In the genomic region with DNA sequence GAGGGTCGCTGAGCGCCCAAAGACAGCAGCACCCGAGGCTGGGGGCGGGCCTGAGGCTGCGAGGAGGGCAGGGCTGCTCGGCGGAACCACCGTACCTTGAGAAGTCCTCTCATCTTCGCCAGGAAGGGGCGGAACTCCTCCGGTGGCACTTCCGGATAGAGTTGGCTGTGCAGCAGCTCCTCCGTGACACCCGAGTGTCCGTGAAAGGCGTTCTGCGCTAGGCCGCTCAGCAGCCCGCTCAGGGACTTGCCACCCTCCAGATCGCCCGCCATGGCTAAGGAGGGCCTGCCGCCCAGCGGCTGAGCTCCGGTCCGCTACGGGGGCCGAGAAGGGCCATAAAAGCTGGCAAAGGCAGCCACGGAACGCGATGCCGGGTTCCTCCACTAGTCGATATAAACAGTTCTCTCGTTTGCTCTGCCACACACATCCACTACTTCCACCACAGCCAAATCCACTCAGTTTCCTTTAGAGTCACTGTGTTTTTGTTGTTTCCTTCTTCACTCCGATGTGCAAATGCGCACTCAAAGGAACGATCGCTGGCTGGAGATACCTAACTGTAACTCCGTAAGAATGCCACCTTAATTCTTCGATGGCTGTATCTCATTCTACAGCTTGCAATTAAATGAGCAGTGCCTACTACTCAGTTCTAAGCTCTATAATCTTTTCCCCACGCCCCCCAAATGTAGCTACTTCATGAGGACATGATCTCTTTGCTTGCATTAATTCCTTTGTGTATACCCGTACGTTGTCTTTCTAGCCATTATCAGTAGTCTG, we compare ENCODE assay signal across 8 mouse cellular contexts. TPM values are rescaled to one million over a fixed set of nuclear protein-coding genes. Genes with fewer than 3 reads are reported as not detected.
DNase-seq lines count a peak whose midpoint lies in the region; ATAC-seq lines count a peak whose summit lies in the region.

A gene (minus strand): TSS at position 107 of the 774 bp plus-strand sequence.
A gene (minus strand): TSS at position 399 of the 774 bp plus-strand sequence.

- H3K9me3 ChIP-seq in heart, embryonic 13.5 days: no peaks in the 10 kb centered on the region
- no peaks in the 10 kb centered on the region for H3K9me3 ChIP-seq in liver, embryonic 13.5 days (replicated peaks)
- no peaks in the 10 kb centered on the region for H3K9me3 ChIP-seq in stomach, embryonic 16.5 days (replicated peaks; ENCODE audit: control insufficient read depth, low read length)

- H3K27me3 ChIP-seq in heart, embryonic 13.5 days (replicated peaks): no peaks in the 10 kb centered on the region
- no peaks in the 10 kb centered on the region for H3K27me3 ChIP-seq in liver, embryonic 13.5 days
- no peaks in the 10 kb centered on the region for H3K27me3 ChIP-seq in stomach, embryonic 16.5 days (ENCODE audit: control insufficient read depth, insufficient read depth, low read length)

- DNase-seq in CD4-positive helper T cell, adult 2 months (ENCODE audit: low read depth, low spot score): peak; percentile 96
- peak; percentile 83 for DNase-seq in brain, embryonic 18.5 days (ENCODE audit: low read depth, low spot score)
- peak; percentile 99 for DNase-seq in kidney, postnatal 10 days
- DNase-seq in liver, embryonic 13.5 days: peak; percentile 90
- peak; percentile 95 for DNase-seq in neural tube, embryonic 10.5 days (ENCODE audit: extremely low spot score, low spot score)

- ATAC-seq in erythroid progenitor cell, adult 5-6 weeks (replicated peaks; ENCODE audit: low FRiP score, poor library complexity, severe bottlenecking): peak; percentile 87
- ATAC-seq in heart, embryonic 13.5 days (ENCODE audit: extremely low read depth, insufficient number of reproducible peaks, low FRiP score, low TSS enrichment): peak; percentile 87
- ATAC-seq in liver, embryonic 13.5 days (ENCODE audit: low read depth): peak; percentile 91
- peak; percentile 91 for ATAC-seq in stomach, embryonic 16.5 days (ENCODE audit: insufficient read depth, low FRiP score)

- H3K27ac ChIP-seq in heart, embryonic 13.5 days (replicated peaks): peak within 1 kb of the TSS; percentile 97
- H3K27ac ChIP-seq in liver, embryonic 13.5 days: peak within 1 kb of the TSS; percentile 96
- peak within 1 kb of the TSS; percentile 96 for H3K27ac ChIP-seq in stomach, embryonic 16.5 days (ENCODE audit: low read length)

- H3K4me2 ChIP-seq in heart, embryonic 13.5 days: peak within 1 kb of the TSS; percentile 76
- peak within 1 kb of the TSS; percentile 86 for H3K4me2 ChIP-seq in liver, embryonic 13.5 days
- H3K4me2 ChIP-seq in stomach, embryonic 16.5 days (ENCODE audit: low read depth, low read length): peak within 1 kb of the TSS; percentile 75

- H3K36me3 ChIP-seq in heart, embryonic 13.5 days: peaks cover 19% of the 10 kb centered on the region
- H3K36me3 ChIP-seq in liver, embryonic 13.5 days: peaks cover 19% of the 10 kb centered on the region
- H3K36me3 ChIP-seq in stomach, embryonic 16.5 days (ENCODE audit: control insufficient read depth, insufficient read depth, low read length): no peaks in the 10 kb centered on the region

- WGBS in heart, embryonic 13.5 days: 3% methylated on average over 42 of the region's 42 CpGs
- WGBS in liver, embryonic 13.5 days (ENCODE audit: insufficient replicate concordance): 2% methylated on average over 42 of the region's 42 CpGs
- WGBS in stomach, embryonic 16.5 days: 2% methylated on average over 42 of the region's 42 CpGs

- peaks cover 15% of the 10 kb centered on the region for H3K4me1 ChIP-seq in heart, embryonic 13.5 days
- H3K4me1 ChIP-seq in liver, embryonic 13.5 days (replicated peaks): peaks cover 38% of the 10 kb centered on the region
- H3K4me1 ChIP-seq in stomach, embryonic 16.5 days (ENCODE audit: control insufficient read depth, insufficient read depth, low read length): peaks cover 19% of the 10 kb centered on the region

- H3K9ac ChIP-seq in heart, embryonic 13.5 days: peak within 1 kb of the TSS; percentile 82
- H3K9ac ChIP-seq in liver, embryonic 13.5 days: peak within 1 kb of the TSS; percentile 80
- H3K9ac ChIP-seq in stomach, embryonic 16.5 days (ENCODE audit: low read length): peak within 1 kb of the TSS; percentile 77

- peak within 1 kb of the TSS; percentile 68 for H3K4me3 ChIP-seq in heart, embryonic 13.5 days
- peak within 1 kb of the TSS; percentile 72 for H3K4me3 ChIP-seq in liver, embryonic 13.5 days (replicated peaks)
- peak within 1 kb of the TSS; percentile 68 for H3K4me3 ChIP-seq in stomach, embryonic 16.5 days (replicated peaks; ENCODE audit: low read length)

RNA-seq across cellular contexts. Expression of the first gene that starts in this region (rescaled TPM):
- 13.0 and 16.9 TPM in 2 replicates for total RNA-seq in erythroid progenitor cell, adult 5-6 weeks (2015; ENCODE audit: low replicate concordance)
- 1.6 and 13.6 TPM in 2 replicates for total RNA-seq in erythroid progenitor cell, adult 5-6 weeks (2017; ENCODE audit: low replicate concordance)
- polyA plus RNA-seq in heart, embryonic 13.5 days (2015; fragmentation: Nextera tagmentation; extraction: Ambion mirVana): 7.1 and 7.8 TPM in 2 replicates
- polyA plus RNA-seq in liver, embryonic 13.5 days (2015; fragmentation: Nextera tagmentation; extraction: Ambion mirVana): 6.8 and 9.0 TPM in 2 replicates
- polyA plus RNA-seq in stomach, embryonic 16.5 days (2015; fragmentation: Nextera tagmentation; extraction: Ambion mirVana): 14.5 and 17.9 TPM in 2 replicates

RNA-seq across cellular contexts. Expression of the second gene that starts in this region (rescaled TPM):
- total RNA-seq in erythroid progenitor cell, adult 5-6 weeks (2015; ENCODE audit: low replicate concordance): 38.1 and 66.7 TPM in 2 replicates
- 30.7 and 36.3 TPM in 2 replicates for total RNA-seq in erythroid progenitor cell, adult 5-6 weeks (2017; ENCODE audit: low replicate concordance)
- 309 and 354 TPM in 2 replicates for polyA plus RNA-seq in heart, embryonic 13.5 days (2015; fragmentation: Nextera tagmentation; extraction: Ambion mirVana)
- polyA plus RNA-seq in liver, embryonic 13.5 days (2015; fragmentation: Nextera tagmentation; extraction: Ambion mirVana): 209 and 224 TPM in 2 replicates
- polyA plus RNA-seq in stomach, embryonic 16.5 days (2015; fragmentation: Nextera tagmentation; extraction: Ambion mirVana): 324 and 371 TPM in 2 replicates

Comparison
In these comparisons a context has a peak if more than half of its experiments do, and no peak if none do; other contexts are left out.
1. Peak in every context shown above with its lines: DNase-seq, ATAC-seq, H3K4me3 ChIP-seq and H3K27ac ChIP-seq.